Mouse (Mus musculus) intestine, postnatal 0 days (tissue): ENCODE measurements around the gene Sct. TPM values are rescaled to one million over a fixed set of nuclear protein-coding genes. Genes with fewer than 3 reads are reported as not detected.

Source experiments
- ATAC-seq: fragments of 200-750 bp; cut with Nextera tagmentation; 2 replicates; pipeline ENCODE4 v1.8.0; 2017; ENCODE audit warnings: mild to moderate bottlenecking, moderate TSS enrichment, moderate library complexity
- H3K27ac ChIP-seq: fragments of 300-500 bp; sonication (generic); 2 replicates; pipeline ENCODE4 v1.5.1; 2014; ENCODE audit warnings: mild to moderate bottlenecking, low read depth, low read length, moderate library complexity
- H3K27me3 ChIP-seq: fragments of 300-500 bp; sonication (generic); replicated peaks from 2 replicates; pipeline ENCODE4 v1.6.1; 2014; ENCODE audit warnings: low read length, mixed read lengths; ENCODE audit not compliant: control insufficient read depth, insufficient read depth
- H3K36me3 ChIP-seq: fragments of 300-500 bp; sonication (generic); 2 replicates; pipeline ENCODE4 v1.6.1; 2014; ENCODE audit warnings: mild to moderate bottlenecking, moderate library complexity; ENCODE audit not compliant: control insufficient read depth, insufficient read depth
- H3K4me1 ChIP-seq: fragments of 300-500 bp; sonication (generic); replicated peaks from 2 replicates; pipeline ENCODE4 v1.6.1; 2014; ENCODE audit warnings: antibody characterized with exemption, low read length, mixed read lengths; ENCODE audit not compliant: control insufficient read depth, insufficient read depth
- H3K4me2 ChIP-seq: fragments of 300-500 bp; sonication (generic); replicated peaks from 2 replicates; pipeline ENCODE4 v1.6.1; 2014; ENCODE audit warnings: low read depth, mild to moderate bottlenecking, moderate library complexity
- H3K4me3 ChIP-seq: fragments of 300-500 bp; sonication (generic); 2 replicates; pipeline ENCODE4 v1.5.1; 2014; ENCODE audit warnings: low read depth, low read length
- H3K9ac ChIP-seq: fragments of 300-500 bp; sonication (generic); 2 replicates; pipeline ENCODE4 v1.6.1; 2014; ENCODE audit warnings: mild to moderate bottlenecking, low read depth, low read length
- H3K9me3 ChIP-seq: fragments of 300-500 bp; sonication (generic); 2 replicates; pipeline ENCODE4 v1.6.1; 2016; ENCODE audit warnings: mixed run types; ENCODE audit not compliant: control insufficient read depth
- CTCF ChIP-seq: sonication (generic); IDR thresholded peaks from 2 replicates; pipeline ENCODE4 v1.5.1; 2016; ENCODE audit warnings: low read depth, mild to moderate bottlenecking, control low read depth, antibody characterized with exemption, moderate library complexity
- WGBS: fragments of 180-500 bp; shearing (Covaris S2); extraction: QIAGEN DNeasy Blood & Tissue Kit; methylation state at CpG from one replicate; pipeline ENCODE4 v1.1.7; 2014; 5-methylcytosine and 5-hydroxymethylcytosine counted together
- polyA plus RNA-seq: library from polyadenylated mRNA; unstranded; fragments of >200 nt; fragmentation: Nextera tagmentation; extraction: Ambion mirVana; gene quantifications from 2 replicates; pipeline ENCODE4 v1.2.1, GENCODE M21; 2015

Gene Sct
- polyA plus RNA-seq, 1 experiment from 2014 or later: 368 TPM

DNA sequence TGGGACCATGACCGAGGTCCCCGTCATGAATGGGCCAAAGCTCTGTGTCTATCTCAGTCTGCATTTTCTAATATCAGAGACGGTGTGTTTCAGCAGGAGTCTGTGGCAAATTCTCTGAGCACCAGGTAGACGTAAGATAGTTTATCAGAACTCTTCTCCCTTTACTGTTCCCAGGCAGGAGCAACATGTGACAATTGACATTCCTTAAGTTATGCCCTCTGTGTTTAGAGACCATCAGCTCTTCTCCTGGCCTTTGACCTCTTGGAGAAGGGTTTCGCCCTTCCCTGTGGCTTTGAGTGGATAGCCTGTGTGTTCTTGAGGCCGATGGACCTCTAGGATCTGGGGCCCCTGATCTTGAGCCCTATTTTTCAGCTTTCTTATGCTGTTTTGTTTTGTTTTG, 49.2 kb downstream of the Sct start:
- H3K4me2 ChIP-seq: peak overlapping the region; percentile 79
- peaks cover 39% of the 10 kb centered on the region for H3K36me3 ChIP-seq
- ATAC-seq: no peak
- H3K9me3 ChIP-seq: no peaks in the 10 kb centered on the region
- 0 out of 2 replicates have a peak, but pooled peaks cover 4% of the 10 kb centered on the region for H3K4me1 ChIP-seq
- no peak for TF ChIP-seq CTCF
- H3K9ac ChIP-seq: peak overlapping the region; percentile 92
- H3K27ac ChIP-seq: no peak overlapping the region; the same call in 1 of the 2 replicates
- peak overlapping the region; percentile 90 for H3K4me3 ChIP-seq
- H3K27me3 ChIP-seq: no peaks in the 10 kb centered on the region
- WGBS: 25% methylated on average over 6 of the region's 6 CpGs

Other genes with a start within 250 kb of the Sct start
- 1.9 and 2.9 TPM in 2 replicates for gene B4galnt4, start 218.0 kb downstream of the Sct start, polyA plus RNA-seq
- gene Pkp3, start 200.9 kb downstream of the Sct start, polyA plus RNA-seq: 35.3 and 38.6 TPM in 2 replicates
- gene Sigirr, start 178.6 kb downstream of the Sct start, polyA plus RNA-seq: 42.1 and 43.2 TPM in 2 replicates
- gene Ano9, start 161.3 kb downstream of the Sct start, polyA plus RNA-seq: 46.8 and 50.1 TPM in 2 replicates
- gene Ptdss2, start 156.8 kb downstream of the Sct start, polyA plus RNA-seq: 36.6 and 37.7 TPM in 2 replicates
- gene Rnh1, start 106.3 kb downstream of the Sct start, polyA plus RNA-seq: 133 and 141 TPM in 2 replicates
- gene Hras, start 85.1 kb downstream of the Sct start, polyA plus RNA-seq: 71.8 and 72.3 TPM in 2 replicates
- 3.2 and 3.7 TPM in 2 replicates for gene Lrrc56, start 85.0 kb downstream of the Sct start, polyA plus RNA-seq
- gene Lmntd2, start 65.1 kb downstream of the Sct start, polyA plus RNA-seq: 2.7 and 3.4 TPM in 2 replicates
- 47.6 and 52.7 TPM in 2 replicates for gene Rassf7, start 63.3 kb downstream of the Sct start, polyA plus RNA-seq
- gene Phrf1, start 50.3 kb downstream of the Sct start, polyA plus RNA-seq: 24.7 and 27.8 TPM in 2 replicates
- 120 and 124 TPM in 2 replicates for gene Irf7, start 12.7 kb downstream of the Sct start, polyA plus RNA-seq
- gene Cdhr5, start 2.3 kb downstream of the Sct start, polyA plus RNA-seq: 914 and 971 TPM in 2 replicates
- 0.33 and 0.38 TPM in 2 replicates for gene Drd4, start 12.9 kb upstream of the Sct start, polyA plus RNA-seq
- 52.8 and 55.7 TPM in 2 replicates for gene Deaf1, start 48.6 kb upstream of the Sct start, polyA plus RNA-seq
- gene Tmem80, start 48.6 kb upstream of the Sct start, polyA plus RNA-seq: 21.8 and 23.3 TPM in 2 replicates
- gene Eps8l2, start 59.7 kb upstream of the Sct start, polyA plus RNA-seq: 234 and 248 TPM in 2 replicates
- gene Taldo1, start 113.1 kb upstream of the Sct start, polyA plus RNA-seq: 706 and 711 TPM in 2 replicates
- gene Gatd1, start 135.0 kb upstream of the Sct start, polyA plus RNA-seq: 34.3 and 37.1 TPM in 2 replicates
- gene Cend1, start 150.4 kb upstream of the Sct start, polyA plus RNA-seq: 2.7 and 3.3 TPM in 2 replicates
- 65.8 and 67.7 TPM in 2 replicates for gene Slc25a22, start 158.8 kb upstream of the Sct start, polyA plus RNA-seq
- 1.4 and 1.6 TPM in 2 replicates for gene Pidd1, start 164.9 kb upstream of the Sct start, polyA plus RNA-seq
- 968 and 992 TPM in 2 replicates for gene Rplp2, start 168.2 kb upstream of the Sct start, polyA plus RNA-seq
- 75.5 and 79.4 TPM in 2 replicates for gene Pnpla2, start 176.1 kb upstream of the Sct start, polyA plus RNA-seq
- 12.6 and 12.7 TPM in 2 replicates for gene Cracr2b, start 182.0 kb upstream of the Sct start, polyA plus RNA-seq
- 27.6 and 29.3 TPM in 2 replicates for gene Cd151, start 188.3 kb upstream of the Sct start, polyA plus RNA-seq
- 36.8 and 37.9 TPM in 2 replicates for gene Polr2l, start 196.0 kb upstream of the Sct start, polyA plus RNA-seq
- gene Tspan4, start 196.1 kb upstream of the Sct start, polyA plus RNA-seq: 39.7 and 40.1 TPM in 2 replicates